Mouse (Mus musculus) forebrain, embryonic 14.5 days (tissue): ENCODE results near the gene Trim25. TPM values are rescaled to one million over a fixed set of nuclear protein-coding genes. Genes with fewer than 3 reads are reported as not detected.
"Not testable (repeated sequence)": the region's sequence is repeated elsewhere in the genome, so short reads cannot be mapped to it uniquely, and the experiment has no call there.

Experiments
- ATAC-seq: fragments of 200-750 bp; cut with Nextera tagmentation; 2 replicates; pipeline ENCODE4 v1.8.0; 2017; ENCODE audit warnings: mild to moderate bottlenecking, moderate library complexity
- DNase-seq: peaks from one replicate; pipeline ENCODE4 v3.0.0-alpha.2; 2015; ENCODE audit warnings: low spot score
- H3K27ac ChIP-seq: fragments of 300-500 bp; sonication (generic); 2 replicates; pipeline ENCODE4 v1.5.1; 2014; ENCODE audit warnings: low read depth, mild to moderate bottlenecking, control low read depth, low read length, moderate library complexity
- H3K27me3 ChIP-seq: fragments of 300-500 bp; sonication (generic); replicated peaks from 2 replicates; pipeline ENCODE4 v1.6.1; 2014; ENCODE audit warnings: low read length, control low read depth, mixed read lengths; ENCODE audit not compliant: control insufficient read depth, insufficient read depth
- H3K36me3 ChIP-seq: fragments of 300-500 bp; sonication (generic); 2 replicates; pipeline ENCODE4 v1.6.1; 2014; ENCODE audit warnings: low read length, control low read depth; ENCODE audit not compliant: control insufficient read depth, insufficient read depth
- H3K4me1 ChIP-seq: fragments of 300-500 bp; sonication (generic); 2 replicates; pipeline ENCODE4 v1.6.1; 2014; ENCODE audit warnings: antibody characterized with exemption, low read length, control low read depth; ENCODE audit not compliant: control insufficient read depth, insufficient read depth
- H3K4me2 ChIP-seq: fragments of 300-500 bp; sonication (generic); 2 replicates; pipeline ENCODE4 v1.6.1; 2014; ENCODE audit warnings: mild to moderate bottlenecking, control low read depth, low read length
- H3K4me3 ChIP-seq: fragments of 300-500 bp; sonication (generic); 2 replicates; pipeline ENCODE4 v1.5.1; 2014; ENCODE audit warnings: low read depth, low read length, control low read depth
- H3K9ac ChIP-seq: fragments of 300-500 bp; sonication (generic); 2 replicates; pipeline ENCODE4 v1.6.1; 2014; ENCODE audit warnings: mild to moderate bottlenecking, low read length, control low read depth, moderate library complexity
- H3K9me3 ChIP-seq: fragments of 300-500 bp; sonication (generic); replicated peaks from 2 replicates; pipeline ENCODE4 v1.6.1; 2016; ENCODE audit warnings: low read length, control low read depth, mixed read lengths; ENCODE audit not compliant: control insufficient read depth
- WGBS: fragments of 180-500 bp; shearing (Covaris S2); extraction: QIAGEN DNeasy Blood & Tissue Kit; methylation state at CpG from one replicate; pipeline ENCODE4 v1.1.7; 2014; 5-methylcytosine and 5-hydroxymethylcytosine counted together
- polyA plus RNA-seq: library from polyadenylated mRNA; unstranded; fragments of >200 nt; fragmentation: Nextera tagmentation; extraction: Ambion mirVana; gene quantifications from 2 replicates; pipeline ENCODE4 v1.2.1, GENCODE M21; 2014

The Trim25 gene
- polyA plus RNA-seq, 1 experiment from 2014 or later = 2.8 TPM

GRCm38 (mm10) chr11:88989530-88989929 lies 9.6 kb upstream of the Trim25 start:
- H3K9me3 ChIP-seq = no peaks in the 10 kb centered on the region
- no peak overlapping the region for H3K4me3 ChIP-seq
- DNase-seq (peak; percentile 53), ATAC-seq (no peak)
- 77% methylated on average over 5 of the region's 5 CpGs for WGBS
- no peak overlapping the region for H3K27ac ChIP-seq
- no peak overlapping the region for H3K4me2 ChIP-seq
- H3K36me3 ChIP-seq = peaks cover 46% of the 10 kb centered on the region
- H3K27me3 ChIP-seq = no peaks in the 10 kb centered on the region
- H3K4me1 ChIP-seq = no peaks in the 10 kb centered on the region
- H3K9ac ChIP-seq = no peak overlapping the region

GRCm38 (mm10) chr11:88993186-88993585 lies 6.0 kb upstream of the Trim25 start:
- H3K27me3 ChIP-seq = 0 out of 2 replicates have a peak, but pooled peaks cover 2% of the 10 kb centered on the region
- no peaks in the 10 kb centered on the region for H3K9me3 ChIP-seq
- H3K4me1 ChIP-seq = no peaks in the 10 kb centered on the region
- H3K27ac ChIP-seq = no peak overlapping the region
- WGBS = 53% methylated on average over 7 of the region's 7 CpGs
- H3K9ac ChIP-seq = no peak overlapping the region
- ATAC-seq (no peak), DNase-seq (no peak)
- H3K4me2 ChIP-seq = no peak overlapping the region
- H3K36me3 ChIP-seq = peaks cover 18% of the 10 kb centered on the region
- no peak overlapping the region for H3K4me3 ChIP-seq

DNA sequence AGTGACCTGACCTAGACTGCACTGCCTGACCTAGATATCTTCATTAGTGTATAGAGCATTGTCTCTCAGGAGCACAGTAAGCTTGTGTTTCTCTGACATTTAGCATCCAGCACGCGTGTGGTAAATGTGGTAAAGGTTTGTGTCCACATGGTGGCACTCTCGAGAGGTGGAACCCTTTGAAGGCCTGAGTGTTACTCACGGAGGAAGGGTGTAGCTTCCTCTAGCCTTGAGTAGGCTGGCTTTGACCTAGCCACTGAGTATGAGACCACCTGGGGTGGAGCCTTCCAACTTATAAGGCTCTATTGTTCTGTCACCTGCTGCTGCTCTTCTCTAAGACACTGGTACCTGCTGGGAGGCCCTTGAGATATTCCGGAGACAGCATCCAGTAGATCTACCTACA lies 5.6 kb upstream of the Trim25 start:
- WGBS = 13% methylated on average over 5 of the region's 5 CpGs

DNA sequence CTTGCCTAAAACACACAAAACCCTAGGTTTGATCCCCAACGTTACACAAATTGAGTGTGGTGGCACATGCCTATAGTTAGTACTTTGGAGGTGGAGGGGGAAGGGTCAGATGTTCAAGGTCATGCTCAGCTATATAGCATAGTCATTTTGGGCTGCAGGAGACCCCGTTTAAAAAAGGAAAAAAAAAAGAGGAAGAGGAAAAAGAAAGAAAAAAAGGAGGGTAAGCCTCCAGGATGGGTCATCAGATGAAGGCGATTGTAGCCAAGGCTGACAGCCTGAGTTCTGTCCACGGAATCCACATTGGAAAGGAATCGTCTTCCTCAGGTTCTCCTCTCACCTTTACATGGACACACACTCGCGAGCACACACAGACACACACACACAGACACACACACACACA lies 4.7 kb upstream of the Trim25 start:
- Histone ChIP-seq H3K27ac (no peak overlapping the region), H3K9ac (no peak overlapping the region), H3K4me1 (no peaks in the 10 kb centered on the region), H3K4me2 (no peak overlapping the region), H3K9me3 (no peaks in the 10 kb centered on the region), H3K4me3 (no peak overlapping the region), H3K36me3 (peaks cover 15% of the 10 kb centered on the region), H3K27me3 (peaks cover 11% of the 10 kb centered on the region)
- ATAC-seq (no peak), DNase-seq (no peak)
- 93% methylated on average over 7 of the region's 7 CpGs for WGBS

More for the DNA sequence above, 5.6 kb upstream of the Trim25 start:
- H3K4me1 ChIP-seq = no peaks in the 10 kb centered on the region
- no peak overlapping the region for H3K27ac ChIP-seq
- H3K36me3 ChIP-seq = peaks cover 15% of the 10 kb centered on the region
- H3K27me3 ChIP-seq = 0 out of 2 replicates have a peak, but pooled peaks cover 3% of the 10 kb centered on the region
- no peak overlapping the region for H3K4me2 ChIP-seq
- no peak overlapping the region for H3K9ac ChIP-seq
- no peaks in the 10 kb centered on the region for H3K9me3 ChIP-seq
- DNase-seq = peak; percentile 37
- ATAC-seq = no peak
- H3K4me3 ChIP-seq = no peak overlapping the region

GRCm38 (mm10) chr11:88995616-88996015 lies 3.6 kb upstream of the Trim25 start:
- no peak overlapping the region for H3K27ac ChIP-seq
- H3K4me2 ChIP-seq = no peak overlapping the region
- H3K9ac ChIP-seq = no peak overlapping the region
- H3K27me3 ChIP-seq = peaks cover 15% of the 10 kb centered on the region
- H3K36me3 ChIP-seq = peaks cover 11% of the 10 kb centered on the region
- no peaks in the 10 kb centered on the region for H3K9me3 ChIP-seq
- H3K4me1 ChIP-seq = no peaks in the 10 kb centered on the region
- 89% methylated on average over 2 of the region's 2 CpGs for WGBS
- ATAC-seq (no peak), DNase-seq (no peak)
- no peak overlapping the region for H3K4me3 ChIP-seq

DNA sequence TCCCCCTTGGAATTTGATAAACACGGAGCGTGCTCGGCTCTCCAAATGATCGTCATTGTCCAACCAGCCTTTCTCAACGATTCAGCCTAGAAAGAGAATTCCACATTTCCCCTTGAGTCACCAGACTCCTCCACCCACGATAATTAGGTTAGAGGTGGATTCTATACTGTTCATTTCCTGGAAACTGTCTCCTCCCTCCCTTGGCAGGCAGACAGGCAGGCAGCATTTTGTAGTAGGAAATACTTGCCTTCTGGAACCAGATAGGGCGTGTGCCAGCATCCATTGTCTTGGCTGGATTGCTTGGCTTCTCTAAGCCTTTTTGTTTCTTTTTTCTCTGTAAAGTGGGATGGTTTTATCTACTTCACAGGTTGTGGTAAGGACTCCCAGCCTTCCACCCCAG lies 2.7 kb upstream of the Trim25 start:
- Histone ChIP-seq H3K9ac (no peak overlapping the region), H3K4me1 (no peaks in the 10 kb centered on the region), H3K27ac (no peak overlapping the region), H3K27me3 (peaks cover 15% of the 10 kb centered on the region), H3K9me3 (no peaks in the 10 kb centered on the region), H3K36me3 (peaks cover 3% of the 10 kb centered on the region; the same call in 1 of the 2 replicates), H3K4me3 (no peak overlapping the region), H3K4me2 (no peak overlapping the region)
- 73% methylated on average over 7 of the region's 7 CpGs for WGBS
- ATAC-seq = no peak
- no peak for DNase-seq

DNA sequence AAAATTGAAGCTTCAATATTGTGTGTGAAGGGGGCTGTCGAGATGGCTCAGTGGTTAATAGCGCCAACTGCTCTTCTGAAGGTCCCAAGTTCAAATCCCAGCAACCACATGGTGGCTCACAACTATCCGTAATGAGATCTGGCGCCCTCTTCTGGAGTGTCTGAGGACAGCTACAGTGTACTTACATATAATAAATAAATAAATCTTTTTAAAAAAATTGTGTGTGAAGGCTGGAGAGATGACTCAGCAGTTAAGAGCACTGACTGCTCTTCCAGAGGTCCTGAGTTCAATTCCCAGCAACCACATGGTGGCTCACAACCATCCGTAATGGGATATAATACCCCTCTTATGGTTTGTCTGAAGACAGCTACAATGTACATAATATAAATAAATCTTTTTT lies 1.8 kb upstream of the Trim25 start:
- H3K4me3 ChIP-seq, ATAC-seq, DNase-seq, H3K9me3 ChIP-seq, H3K9ac ChIP-seq, H3K4me2 ChIP-seq, H3K36me3 ChIP-seq, H3K27ac ChIP-seq, H3K4me1 ChIP-seq: not testable (repeated sequence)
- 89% methylated on average over 5 of the region's 5 CpGs for WGBS
- peaks cover 15% of the 10 kb centered on the region for H3K27me3 ChIP-seq

DNA sequence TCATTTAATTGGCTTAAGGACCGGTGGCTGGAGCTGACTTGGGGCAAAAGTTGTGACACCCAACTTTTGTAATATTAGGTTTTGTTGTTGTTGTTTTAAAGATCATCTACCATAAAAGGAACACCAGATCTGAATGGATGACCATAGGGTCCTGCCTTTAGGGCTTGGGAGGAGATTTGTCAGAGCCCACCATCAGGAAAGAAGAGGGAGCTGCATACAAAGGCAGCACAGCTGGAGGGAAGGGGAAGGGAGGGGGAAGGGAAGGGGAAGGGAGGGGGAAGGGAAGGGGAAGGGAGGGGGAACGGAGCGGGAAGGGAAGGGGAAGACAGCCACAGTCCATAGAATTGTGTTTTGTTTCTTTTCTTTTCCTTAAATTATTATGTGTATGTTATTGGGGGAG lies 770 bp upstream of the Trim25 start:
- H3K27ac ChIP-seq = no peak overlapping the region
- peaks cover 15% of the 10 kb centered on the region for H3K27me3 ChIP-seq
- H3K36me3 ChIP-seq = no peaks in the 10 kb centered on the region
- WGBS = 6% methylated on average over 3 of the region's 3 CpGs
- no peaks in the 10 kb centered on the region for H3K4me1 ChIP-seq
- no peak overlapping the region for H3K4me2 ChIP-seq
- no peak overlapping the region for H3K4me3 ChIP-seq
- H3K9ac ChIP-seq = no peak overlapping the region
- ATAC-seq = no peak
- no peaks in the 10 kb centered on the region for H3K9me3 ChIP-seq
- DNase-seq = no peak

DNA sequence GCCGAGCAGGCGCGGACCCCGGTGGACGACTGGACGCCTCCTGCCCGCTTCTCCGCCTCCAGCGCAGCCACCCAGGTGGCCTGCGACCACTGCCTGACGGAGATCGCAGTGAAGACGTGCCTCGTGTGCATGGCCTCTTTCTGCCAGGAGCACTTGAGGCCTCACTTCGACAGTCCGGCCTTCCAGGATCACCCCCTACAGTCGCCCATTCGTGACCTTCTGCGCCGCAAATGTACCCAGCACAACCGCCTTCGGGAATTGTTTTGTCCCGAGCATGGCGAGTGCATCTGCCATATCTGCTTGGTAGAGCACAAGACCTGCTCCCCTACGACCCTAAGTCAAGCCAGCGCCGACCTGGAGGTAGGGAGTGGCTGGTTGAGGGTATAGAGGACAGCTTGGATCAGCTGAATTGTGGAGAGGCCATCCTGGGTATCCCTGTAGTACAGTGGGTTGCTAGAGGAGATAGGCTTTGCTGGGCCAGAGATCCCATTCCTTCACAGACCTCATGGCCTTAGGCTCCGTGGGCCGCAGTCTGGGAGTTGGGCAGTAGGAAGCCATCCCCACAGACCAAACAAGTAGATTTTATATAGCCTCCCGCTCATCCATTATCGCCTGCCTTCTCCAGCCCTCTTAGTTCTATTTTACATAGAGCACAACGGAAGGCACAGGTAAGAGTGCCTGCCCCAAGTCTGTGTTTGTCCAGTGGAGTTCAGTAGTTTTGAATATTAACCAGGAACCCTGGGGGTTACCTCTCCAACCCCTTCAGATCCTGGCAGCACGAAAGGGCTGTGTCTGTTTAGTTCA lies 749 bp downstream of the Trim25 start:
- H3K27me3 ChIP-seq = peaks cover 15% of the 10 kb centered on the region
- H3K27ac ChIP-seq = no peak overlapping the region
- ATAC-seq (no peak), DNase-seq (no peak)
- peak overlapping the region; percentile 48 for H3K4me2 ChIP-seq
- no peaks in the 10 kb centered on the region for H3K9me3 ChIP-seq
- peak overlapping the region; percentile 36 for H3K4me3 ChIP-seq
- 31% methylated on average over 31 of the region's 33 CpGs for WGBS
- no peaks in the 10 kb centered on the region for H3K4me1 ChIP-seq
- H3K9ac ChIP-seq = peak overlapping the region; percentile 21; the same call in 1 of the 2 replicates
- H3K36me3 ChIP-seq = no peaks in the 10 kb centered on the region
